Mouse (Mus musculus) heart, postnatal 0 days (tissue): ENCODE data around the gene Med17.
"Not testable (repeated sequence)": the region's sequence is repeated elsewhere in the genome, so short reads cannot be mapped to it uniquely, and the experiment has no call there.

Experiments used
- CTCF ChIP-seq: IDR thresholded peaks from 2 replicates; pipeline ENCODE4 v1.5.1; 2016; ENCODE audit warnings: antibody characterized with exemption, control low read depth, low read depth
- EP300 ChIP-seq: IDR thresholded peaks from 2 replicates; pipeline ENCODE4 v1.6.1; 2016; ENCODE audit warnings: antibody characterized with exemption, low read depth

GRCm38 (mm10) chr9:15316296-15316695 lies 36.6 kb upstream of the Med17 start:
- TF ChIP-seq CTCF, EP300: not testable (repeated sequence)
